Mouse (Mus musculus) intestine, embryonic 16.5 days (tissue): ENCODE measurements around the gene Tssc4. TPM values are rescaled to one million over a fixed set of nuclear protein-coding genes. Genes with fewer than 3 reads are reported as not detected.

Experiments
- ATAC-seq: fragments of 200-750 bp; cut with Nextera tagmentation; 2 replicates; pipeline ENCODE4 v1.8.0; 2017; ENCODE audit warnings: moderate TSS enrichment, moderate library complexity
- H3K27ac ChIP-seq: fragments of 300-500 bp; sonication (generic); 2 replicates; pipeline ENCODE4 v1.5.1; 2014; ENCODE audit warnings: mild to moderate bottlenecking, low read length
- H3K27me3 ChIP-seq: fragments of 300-500 bp; sonication (generic); replicated peaks from 2 replicates; pipeline ENCODE4 v1.6.1; 2014; ENCODE audit warnings: low read length, control low read depth, mixed read lengths; ENCODE audit not compliant: control insufficient read depth, insufficient read depth
- H3K36me3 ChIP-seq: fragments of 300-500 bp; sonication (generic); 2 replicates; pipeline ENCODE4 v1.6.1; 2014; ENCODE audit warnings: low read length, control low read depth; ENCODE audit not compliant: control insufficient read depth, insufficient read depth
- H3K4me1 ChIP-seq: fragments of 300-500 bp; sonication (generic); 2 replicates; pipeline ENCODE4 v1.6.1; 2014; ENCODE audit warnings: low read length, control low read depth, mixed read lengths; ENCODE audit not compliant: control insufficient read depth, insufficient read depth
- H3K4me2 ChIP-seq: fragments of 300-500 bp; sonication (generic); 2 replicates; pipeline ENCODE4 v1.6.1; 2014; ENCODE audit warnings: low read depth, low read length, control low read depth
- H3K4me3 ChIP-seq: fragments of 300-500 bp; sonication (generic); 2 replicates; pipeline ENCODE4 v1.5.1; 2014; ENCODE audit warnings: mild to moderate bottlenecking, low read length
- H3K9ac ChIP-seq: fragments of 300-500 bp; sonication (generic); 2 replicates; pipeline ENCODE4 v1.6.1; 2014; ENCODE audit warnings: low read depth, low read length
- H3K9me3 ChIP-seq: fragments of 300-500 bp; sonication (generic); 2 replicates; pipeline ENCODE4 v1.6.1; 2016; ENCODE audit warnings: low read length, control low read depth; ENCODE audit not compliant: control insufficient read depth
- WGBS: fragments of 180-500 bp; shearing (Covaris S2); extraction: QIAGEN DNeasy Blood & Tissue Kit; methylation state at CpG from one replicate; pipeline ENCODE4 v1.1.7; 2014; 5-methylcytosine and 5-hydroxymethylcytosine counted together
- polyA plus RNA-seq: library from polyadenylated mRNA; unstranded; fragments of >200 nt; fragmentation: Nextera tagmentation; extraction: Ambion mirVana; gene quantifications from 2 replicates; pipeline ENCODE4 v1.2.1, GENCODE M21; 2015

The Tssc4 gene
- polyA plus RNA-seq, 1 experiment from 2014 or later: 74.7 TPM

DNA sequence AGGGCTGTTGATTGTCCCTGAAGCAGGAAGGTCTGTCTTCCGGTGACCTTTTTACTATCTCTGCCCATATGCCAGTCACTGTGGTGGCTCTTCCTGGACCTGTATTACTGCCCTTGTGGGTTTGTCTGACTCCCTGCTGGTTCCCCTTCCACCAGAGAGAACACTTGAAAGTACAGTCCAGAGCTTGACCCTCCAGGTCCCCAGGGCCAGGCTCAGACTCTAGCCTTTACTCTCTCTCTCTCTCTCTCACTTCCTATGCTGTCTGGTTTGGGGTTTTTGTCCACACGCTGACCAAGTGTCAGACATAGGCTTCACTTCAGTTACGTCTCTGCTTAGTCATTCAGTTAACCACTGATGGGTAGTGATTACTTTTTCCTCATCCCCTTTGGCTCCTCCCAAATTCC is 26.1 kb upstream of the Tssc4 start:
- Histone ChIP-seq H3K27me3 (no peaks in the 10 kb centered on the region), H3K27ac (no peak overlapping the region), H3K4me1 (peaks cover 9% of the 10 kb centered on the region), H3K4me2 (no peak overlapping the region), H3K4me3 (no peak overlapping the region), H3K36me3 (no peaks in the 10 kb centered on the region), H3K9ac (no peak overlapping the region), H3K9me3 (no peaks in the 10 kb centered on the region)
- ATAC-seq: no peak
- 89% methylated on average over 3 of the region's 3 CpGs for WGBS

DNA sequence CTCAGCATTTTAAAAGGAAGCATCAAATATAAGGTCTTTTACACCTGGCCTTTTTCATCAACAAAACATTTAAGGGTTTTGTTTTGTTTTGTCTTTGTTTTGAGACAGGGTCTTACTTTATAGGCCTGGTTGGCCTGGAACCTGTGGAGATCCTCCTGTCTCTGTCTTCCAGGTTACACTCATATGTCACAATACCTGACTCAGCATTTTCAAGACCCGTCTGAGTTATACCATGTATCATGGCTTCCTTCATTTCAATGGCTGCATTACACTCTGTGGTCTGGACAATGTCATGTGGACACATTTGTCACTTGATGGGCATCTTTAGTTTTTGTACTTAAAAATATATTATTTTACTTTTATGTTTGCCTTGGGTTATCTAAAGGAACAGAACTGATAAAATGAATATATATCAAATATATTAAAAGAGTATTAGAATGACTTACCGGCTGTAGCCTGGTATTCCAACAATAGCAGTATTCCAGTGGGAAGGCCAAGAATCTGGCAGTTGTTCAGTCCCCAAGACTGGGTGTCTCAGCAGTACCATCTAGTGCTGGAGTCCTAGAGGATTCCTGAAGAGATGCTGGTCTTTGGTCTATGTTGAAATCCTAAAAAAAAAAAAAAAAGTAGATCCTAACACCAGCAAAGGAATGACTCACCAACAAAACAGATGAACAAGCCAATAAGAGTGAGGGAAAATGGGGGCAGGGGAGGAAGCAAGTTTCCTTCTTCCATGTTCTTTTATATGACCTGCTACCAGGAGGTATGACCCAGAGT is 24.8 kb upstream of the Tssc4 start:
- WGBS: 86% methylated on average over 2 of the region's 2 CpGs
- H3K36me3 ChIP-seq: no peaks in the 10 kb centered on the region
- H3K27ac ChIP-seq: no peak overlapping the region
- peaks cover 9% of the 10 kb centered on the region for H3K4me1 ChIP-seq
- no peaks in the 10 kb centered on the region for H3K27me3 ChIP-seq
- H3K4me3 ChIP-seq: no peak overlapping the region
- H3K9me3 ChIP-seq: no peaks in the 10 kb centered on the region
- no peak overlapping the region for H3K4me2 ChIP-seq
- no peak overlapping the region for H3K9ac ChIP-seq
- ATAC-seq: no peak

DNA sequence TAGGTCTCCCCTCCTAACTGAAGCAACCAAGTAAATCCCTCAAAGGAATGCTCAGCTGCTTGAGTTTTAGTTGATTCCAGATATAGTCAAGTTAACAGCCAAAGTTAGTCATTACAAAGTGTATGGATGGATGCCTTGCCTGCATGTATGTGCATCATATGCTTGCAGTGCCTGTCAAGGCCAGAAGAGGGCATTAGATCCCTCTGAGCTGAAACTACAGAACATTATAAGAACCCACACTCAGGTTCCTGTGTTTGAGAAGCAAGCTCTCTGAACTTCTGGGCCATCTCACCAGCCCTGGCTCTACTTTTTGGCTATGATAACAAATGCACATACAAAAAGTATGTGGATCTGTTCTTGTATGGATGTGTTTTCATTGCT is 24.2 kb upstream of the Tssc4 start:
- no peaks in the 10 kb centered on the region for H3K27me3 ChIP-seq
- H3K27ac ChIP-seq: no peak overlapping the region
- H3K4me1 ChIP-seq: peaks cover 9% of the 10 kb centered on the region
- no peak overlapping the region for H3K9ac ChIP-seq
- H3K4me3 ChIP-seq: no peak overlapping the region
- H3K9me3 ChIP-seq: no peaks in the 10 kb centered on the region
- H3K36me3 ChIP-seq: no peaks in the 10 kb centered on the region
- no peak overlapping the region for H3K4me2 ChIP-seq
- no peak for ATAC-seq

GRCm38 (mm10) chr7:143046358-143046757 is 22.7 kb upstream of the Tssc4 start:
- WGBS: 76% methylated on average over 7 of the region's 7 CpGs
- H3K36me3 ChIP-seq: no peaks in the 10 kb centered on the region
- H3K9ac ChIP-seq: no peak overlapping the region
- H3K9me3 ChIP-seq: no peaks in the 10 kb centered on the region
- no peak overlapping the region for H3K4me2 ChIP-seq
- H3K27ac ChIP-seq: no peak overlapping the region
- no peak for ATAC-seq
- no peaks in the 10 kb centered on the region for H3K27me3 ChIP-seq
- H3K4me1 ChIP-seq: peaks cover 6% of the 10 kb centered on the region
- no peak overlapping the region for H3K4me3 ChIP-seq

DNA sequence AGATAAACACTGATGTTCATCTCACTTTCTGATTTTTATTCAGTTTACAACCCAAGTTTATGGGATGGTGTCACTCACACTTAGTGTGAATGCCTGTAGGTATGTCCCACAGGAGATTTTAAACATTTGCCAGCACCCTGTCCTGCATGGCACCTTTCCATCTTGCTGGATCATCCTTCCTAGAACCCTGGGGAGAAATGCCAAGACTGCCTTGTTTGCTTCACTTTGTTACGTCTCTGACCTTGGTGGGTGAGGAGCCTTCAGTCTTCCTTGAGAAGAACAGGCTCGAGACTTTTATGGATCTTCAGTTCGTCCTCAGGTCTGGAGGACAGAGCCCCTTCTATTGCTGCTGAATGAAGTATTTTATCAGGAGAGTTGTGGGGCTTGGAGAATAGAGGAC is 19.7 kb upstream of the Tssc4 start:
- no peak overlapping the region for H3K9ac ChIP-seq
- H3K9me3 ChIP-seq: no peaks in the 10 kb centered on the region
- 74% methylated on average over 3 of the region's 3 CpGs for WGBS
- ATAC-seq: no peak
- H3K36me3 ChIP-seq: no peaks in the 10 kb centered on the region
- no peak overlapping the region for H3K27ac ChIP-seq
- no peak overlapping the region for H3K4me3 ChIP-seq
- no peak overlapping the region for H3K4me2 ChIP-seq
- H3K27me3 ChIP-seq: no peaks in the 10 kb centered on the region
- peaks cover 7% of the 10 kb centered on the region for H3K4me1 ChIP-seq

DNA sequence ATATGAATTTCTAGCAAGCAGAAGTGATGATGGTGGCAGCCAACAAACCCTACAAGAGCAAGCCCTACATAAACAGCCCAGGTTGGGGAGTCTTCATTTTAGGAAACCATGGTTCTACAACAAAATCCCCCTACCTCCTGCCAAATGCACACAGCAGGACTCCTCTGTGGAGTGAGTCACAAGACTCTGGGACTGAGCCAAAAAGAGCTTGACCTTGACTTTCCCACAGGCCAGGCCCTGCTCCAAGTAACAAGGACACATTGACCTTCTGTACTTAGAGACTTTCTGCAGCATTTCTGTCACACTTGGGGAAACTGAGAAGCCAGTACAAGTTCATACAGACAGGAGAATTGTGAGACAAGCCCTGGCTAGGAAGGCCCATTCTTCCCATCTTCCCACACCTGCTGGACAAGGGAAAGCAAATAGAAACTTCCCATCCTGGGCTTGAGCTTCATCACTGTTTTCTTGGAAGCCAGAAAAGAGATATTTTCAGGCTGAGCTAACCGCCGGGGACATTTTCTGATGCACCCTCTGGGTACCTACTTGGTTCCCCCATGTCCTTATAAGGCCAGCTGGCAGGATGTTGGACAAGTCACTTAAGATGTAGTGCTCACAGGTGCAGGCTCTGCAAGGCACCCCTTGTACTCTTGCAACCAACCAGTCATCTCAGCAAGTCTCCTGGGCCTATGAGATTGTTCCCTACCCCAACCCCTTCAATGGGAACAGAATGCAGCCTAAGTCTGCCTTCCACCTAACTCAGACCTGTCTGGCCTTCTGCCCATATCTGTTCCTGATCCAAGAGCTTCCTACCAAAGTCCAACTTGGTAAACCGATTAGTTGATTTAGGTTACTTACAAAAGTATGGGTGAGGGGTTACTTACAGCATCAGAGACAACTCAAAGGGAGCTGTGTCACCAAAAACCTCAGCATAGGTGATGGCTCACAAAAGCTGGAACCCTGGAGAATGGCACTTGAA is 18.9 kb upstream of the Tssc4 start:
- Histone ChIP-seq H3K4me1 (peaks cover 15% of the 10 kb centered on the region), H3K4me2 (no peak overlapping the region), H3K4me3 (no peak overlapping the region), H3K9me3 (no peaks in the 10 kb centered on the region), H3K27ac (no peak overlapping the region), H3K9ac (no peak overlapping the region), H3K27me3 (no peaks in the 10 kb centered on the region), H3K36me3 (no peaks in the 10 kb centered on the region)
- no peak for ATAC-seq
- 95% methylated on average over 3 of the region's 3 CpGs for WGBS

- Histone ChIP-seq H3K36me3 (no peaks in the 10 kb centered on the region), H3K9ac (no peak overlapping the region), H3K4me2 (no peak overlapping the region), H3K4me1 (peaks cover 25% of the 10 kb centered on the region), H3K4me3 (no peak overlapping the region), H3K9me3 (no peaks in the 10 kb centered on the region), H3K27me3 (no peaks in the 10 kb centered on the region), H3K27ac (no peak overlapping the region)
- WGBS: 64% methylated on average over 2 of the region's 2 CpGs
- ATAC-seq: no peak
These were observed 17.7 kb upstream of the Tssc4 start for GRCm38 (mm10) chr7:143051316-143051715.

- H3K36me3 ChIP-seq: no peaks in the 10 kb centered on the region
- no peaks in the 10 kb centered on the region for H3K9me3 ChIP-seq
- H3K27me3 ChIP-seq: no peaks in the 10 kb centered on the region
- peaks cover 38% of the 10 kb centered on the region for H3K4me1 ChIP-seq
- peak within 1 kb of the TSS; percentile 98 for H3K9ac ChIP-seq
- peak within 1 kb of the TSS; percentile 89 for H3K4me3 ChIP-seq
- 0% methylated on average over 37 of the region's 37 CpGs for WGBS
- peak within 1 kb of the TSS; percentile 91 for H3K4me2 ChIP-seq
- ATAC-seq: peak; percentile 79
- peak within 1 kb of the TSS; percentile 95 for H3K27ac ChIP-seq
These were observed 16.4 kb upstream of the Tssc4 start, which contains the start of gene Cd81 for GRCm38 (mm10) chr7:143052626-143053007. Cd81 (plus strand) TSS chr7:143052739.

GRCm38 (mm10) chr7:143053008-143053899 is 15.8 kb upstream of the Tssc4 start:
- Histone ChIP-seq H3K4me1 (peaks cover 44% of the 10 kb centered on the region), H3K27ac (peak overlapping the region; percentile 95), H3K36me3 (no peaks in the 10 kb centered on the region), H3K4me2 (peak overlapping the region; percentile 91), H3K4me3 (peak overlapping the region; percentile 89), H3K9me3 (no peaks in the 10 kb centered on the region), H3K27me3 (no peaks in the 10 kb centered on the region), H3K9ac (peak overlapping the region; percentile 98)
- under 1% methylated on average over 46 of the region's 46 CpGs for WGBS
- peak; percentile 65 for ATAC-seq
